Mouse (Mus musculus) small intestine, adult 2 months (tissue): ENCODE results near the gene G6pc2.

Experiments used
- CTCF ChIP-seq: fragments of 200-500 bp; IDR thresholded peaks from 2 replicates; pipeline ENCODE4 v1.5.1; 2012; ENCODE audit warnings: low read depth, mild to moderate bottlenecking, control low read depth, inconsistent platforms, low read length, moderate library complexity, mixed read lengths; ENCODE audit not compliant: insufficient replicate concordance, insufficient read length; ENCODE audit errors: extremely low read depth
- POLR2A ChIP-seq: fragments of 200-500 bp; IDR thresholded peaks from 2 replicates; pipeline ENCODE4 v1.6.1; 2012; ENCODE audit warnings: low read depth, mild to moderate bottlenecking, control low read depth, inconsistent platforms, low read length, moderate library complexity

GRCm38 (mm10) chr2:69230137-69230536 is 19.3 kb downstream of the G6pc2 start:
- TF ChIP-seq CTCF (no peak), POLR2A (no peak)
